Mouse (Mus musculus): ENCODE data around the gene Gm17359.
"Not testable (repeated sequence)": the region's sequence is repeated elsewhere in the genome, so short reads cannot be mapped to it uniquely, and the experiment has no call there.

The Gm17359 gene

GRCm38 (mm10) chr3:79416944-79417680 is 80.7 kb downstream of the Gm17359 start:
- no peak for DNase-seq

- DNase-seq = no peak
These were observed 82.5 kb downstream of the Gm17359 start for GRCm38 (mm10) chr3:79418921-79419320.

GRCm38 (mm10) chr3:79425441-79425840 is 89.0 kb downstream of the Gm17359 start:
- DNase-seq = no peak

- peak; percentile 20 for DNase-seq
These were observed 97.1 kb downstream of the Gm17359 start for GRCm38 (mm10) chr3:79433593-79433992.

- DNase-seq = no peak
These were observed 98.0 kb downstream of the Gm17359 start for GRCm38 (mm10) chr3:79434436-79434835.

- no peak for DNase-seq
These were observed 98.5 kb downstream of the Gm17359 start for GRCm38 (mm10) chr3:79434985-79435384.

GRCm38 (mm10) chr3:79436186-79436585 is 99.7 kb downstream of the Gm17359 start:
- no peak for DNase-seq

GRCm38 (mm10) chr3:79438276-79438675 is 101.8 kb downstream of the Gm17359 start:
- no peak for DNase-seq

GRCm38 (mm10) chr3:79440976-79441491 is 104.6 kb downstream of the Gm17359 start:
- DNase-seq = peak; percentile 34

- no peak for DNase-seq
These were observed 107.4 kb downstream of the Gm17359 start for GRCm38 (mm10) chr3:79443850-79444249.

- DNase-seq = no peak
These were observed 108.6 kb downstream of the Gm17359 start for GRCm38 (mm10) chr3:79445041-79445440.

- DNase-seq = no peak
These were observed 109.7 kb downstream of the Gm17359 start for GRCm38 (mm10) chr3:79446124-79446523.

GRCm38 (mm10) chr3:79446648-79447047 is 110.2 kb downstream of the Gm17359 start:
- DNase-seq = not testable (repeated sequence)

- DNase-seq = no peak
These were observed 112.0 kb downstream of the Gm17359 start for GRCm38 (mm10) chr3:79448421-79448820.

GRCm38 (mm10) chr3:79449361-79449760 is 112.9 kb downstream of the Gm17359 start:
- DNase-seq = no peak

GRCm38 (mm10) chr3:79452696-79453263 is 116.3 kb downstream of the Gm17359 start:
- DNase-seq = no peak

- DNase-seq = no peak
These were observed 119.3 kb downstream of the Gm17359 start for GRCm38 (mm10) chr3:79455761-79456160.

- no peak for DNase-seq
These were observed 122.3 kb downstream of the Gm17359 start for GRCm38 (mm10) chr3:79458651-79459275.

GRCm38 (mm10) chr3:79469440-79469839 is 133.0 kb downstream of the Gm17359 start:
- DNase-seq = no peak

GRCm38 (mm10) chr3:79472362-79472761 is 135.9 kb downstream of the Gm17359 start:
- DNase-seq = peak; percentile 37

GRCm38 (mm10) chr3:79474911-79475310 is 138.4 kb downstream of the Gm17359 start:
- no peak for DNase-seq

GRCm38 (mm10) chr3:79475980-79476379 is 139.5 kb downstream of the Gm17359 start:
- no peak for DNase-seq

- no peak for DNase-seq
These were observed 141.9 kb downstream of the Gm17359 start for GRCm38 (mm10) chr3:79478400-79478799.

GRCm38 (mm10) chr3:79478880-79479279 is 142.4 kb downstream of the Gm17359 start:
- DNase-seq = no peak
